Mouse (Mus musculus) adrenal gland, postnatal 4 days (tissue): Measurements from ENCODE around the gene Ppp1r17. TPM values are rescaled to one million over a fixed set of nuclear protein-coding genes. Genes with fewer than 3 reads are reported as not detected.

ENCODE experiments used
- total RNA-seq, 2 experiments: library from RNA; stranded (reverse); gene quantifications; 2 replicates each; pipeline ENCODE4 v1.2.3; 2021

Ppp1r17 gene
- total RNA-seq, 2 experiments from 2014 or later: 6.7 to 10.3 TPM

Other genes starting within 250 kb of the Ppp1r17 start
- not detected for gene Itprid1, start 180.6 kb upstream of the Ppp1r17 start, total RNA-seq